Mouse (Mus musculus): ENCODE data around the gene Adam3. TPM values are rescaled to one million over a fixed set of nuclear protein-coding genes. Genes with fewer than 3 reads are reported as not detected.

Gene Adam3
- polyA plus RNA-seq (2016; fragmentation: Nextera tagmentation; extraction: Ambion mirVana): 0.07 TPM in 1 of 2 replicates, not detected in the other

DNA sequence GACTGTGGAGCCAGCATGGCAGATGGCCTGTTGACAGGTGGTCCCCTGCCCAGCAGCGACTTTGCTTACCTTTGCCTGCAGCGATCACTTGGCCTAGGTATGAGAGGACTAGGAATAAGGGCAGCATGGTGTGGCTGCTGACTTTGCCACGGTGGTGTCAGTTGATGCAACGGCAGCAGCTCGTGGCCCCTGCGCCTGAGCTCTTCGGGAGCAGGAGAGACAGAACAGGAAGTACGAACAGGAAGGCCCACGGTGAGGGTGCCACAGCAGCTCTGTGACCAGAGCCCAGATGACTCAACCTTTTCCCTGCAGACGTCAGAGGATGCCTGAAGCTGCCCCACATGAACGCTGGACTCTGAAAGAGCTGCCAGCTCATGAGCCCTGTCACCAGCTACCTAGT is at the start of gene Adam3:
Adam3 (minus strand) TSS at position 223 of the 400 bp plus-strand sequence.
- no peaks in the 10 kb centered on the region for H3K27me3 ChIP-seq (ENCODE audit: poor library complexity, severe bottlenecking)
- no peaks in the 10 kb centered on the region for H3K36me3 ChIP-seq (replicated peaks)
- peaks cover 13% of the 10 kb centered on the region for H3K4me1 ChIP-seq
- no peak within 1 kb of the TSS for H3K4me3 ChIP-seq
- no peaks in the 10 kb centered on the region for H3K9me3 ChIP-seq
- 65% methylated on average over 11 of the region's 11 CpGs for WGBS
- H3K27ac ChIP-seq: no peak within 1 kb of the TSS
- DNase-seq (ENCODE audit: extremely low spot score, low spot score): no peak

DNA sequence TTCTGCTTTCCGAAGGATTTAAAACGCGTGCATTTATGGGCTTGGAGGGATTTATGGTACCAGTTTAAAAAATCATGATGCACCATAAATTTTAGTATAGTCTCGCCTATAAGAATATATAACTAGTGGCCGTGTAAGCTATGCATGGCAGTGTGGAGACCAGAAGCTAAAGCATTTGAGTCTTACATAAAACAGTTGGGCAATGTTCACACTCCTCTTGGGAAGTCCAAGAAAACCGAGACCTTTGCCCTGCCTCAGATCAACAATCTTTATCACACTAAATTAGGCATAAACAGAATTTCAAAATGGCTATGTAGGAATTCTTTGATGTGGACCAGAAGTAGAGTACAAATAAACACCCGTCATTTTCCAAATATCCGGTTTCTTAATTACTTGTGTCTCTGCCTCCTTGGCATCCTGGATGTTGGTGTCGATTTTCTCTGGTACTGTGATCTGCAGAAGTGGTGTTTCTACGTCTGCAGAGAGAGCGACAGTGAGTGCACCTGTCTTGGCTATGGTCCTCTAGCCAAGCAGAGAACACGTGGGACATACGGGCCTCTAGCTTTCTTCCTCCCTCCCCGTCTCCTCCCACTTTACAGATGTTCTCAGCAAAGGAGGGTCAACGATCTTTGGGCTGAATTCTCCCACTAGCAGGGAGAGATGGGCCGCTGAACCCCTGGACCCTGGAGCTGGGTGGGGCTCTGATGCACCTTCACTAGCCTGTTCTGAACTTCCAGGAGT is 596 bp downstream of the Adam3 start:
- Histone ChIP-seq H3K4me1 (peaks cover 13% of the 10 kb centered on the region), H3K36me3 (replicated peaks) (no peaks in the 10 kb centered on the region), H3K27me3 (ENCODE audit: poor library complexity, severe bottlenecking) (no peaks in the 10 kb centered on the region), H3K4me3 (no peak overlapping the region), H3K27ac (no peak overlapping the region), H3K9me3 (no peaks in the 10 kb centered on the region)
- no peak for DNase-seq (ENCODE audit: extremely low spot score, low spot score)
- 81% methylated on average over 16 of the region's 16 CpGs for WGBS

Other genes starting within 250 kb of the Adam3 start
- gene Adam5, start 98.5 kb upstream of the Adam3 start, polyA plus RNA-seq (2016; fragmentation: Nextera tagmentation; extraction: Ambion mirVana): not detected in 2 replicates